Mouse (Mus musculus): Measurements from ENCODE around the gene Vmn2r75. TPM values are rescaled to one million over a fixed set of nuclear protein-coding genes. Genes with fewer than 3 reads are reported as not detected.
A peak's percentile ranks its signal among the peaks of the same experiment; 100 is the strongest.
"Not testable (repeated sequence)": the region's sequence is repeated elsewhere in the genome, so short reads cannot be mapped to it uniquely, and the experiment has no call there.

Gene Vmn2r75
- not detected for total RNA-seq (2021)
- long read RNA-seq, result 0 reads

GRCm38 (mm10) chr7:86171678-86172077 lies at the start of gene Vmn2r75:
Gene Vmn2r75, minus strand, starts transcription at chr7:86171778.
- DNase-seq (ENCODE audit: low spot score in 2 of 2), result not testable (repeated sequence)

DNA sequence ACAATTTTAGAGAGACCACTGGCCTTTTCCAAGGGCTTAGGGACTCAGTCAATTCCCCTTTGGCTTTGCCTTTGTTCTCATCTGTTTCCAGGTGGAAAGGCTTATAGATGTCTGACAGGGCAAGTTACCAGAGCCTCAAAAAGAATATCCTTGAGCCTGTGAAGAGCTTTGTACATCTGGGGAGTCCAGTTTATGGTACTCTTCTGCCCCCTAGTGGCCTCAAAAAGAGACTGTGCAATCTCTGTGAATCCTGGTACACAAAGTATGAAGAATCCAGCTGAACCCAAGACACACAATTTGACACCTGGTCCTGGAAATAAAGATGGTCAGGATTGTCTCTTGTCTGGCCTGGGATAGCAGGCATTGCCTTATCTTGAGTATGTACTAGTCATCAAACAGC lies 39.8 kb upstream of the Vmn2r75 start:
- DNase-seq (ENCODE audit: low spot score in 2 of 2), result peak in 1 of 2 experiments; percentile 13

Other genes starting within 250 kb of the Vmn2r75 start
- gene Vmn2r74, start 210.1 kb downstream of the Vmn2r75 start, total RNA-seq (2021), result not detected
- gene Vmn2r76, start 74.5 kb upstream of the Vmn2r75 start, total RNA-seq (2021), result not detected
- not detected for gene Olfr310, start 105.4 kb upstream of the Vmn2r75 start, total RNA-seq (2021)
- not detected for gene Olfr309, start 141.9 kb upstream of the Vmn2r75 start, total RNA-seq (2021)
- gene Olfr308, start 153.9 kb upstream of the Vmn2r75 start, total RNA-seq (2021), result not detected
- not detected for gene Olfr307, start 165.8 kb upstream of the Vmn2r75 start, total RNA-seq (2021)
- gene Olfr305, start 195.2 kb upstream of the Vmn2r75 start, total RNA-seq (2021), result not detected
- not detected for gene Olfr304, start 214.9 kb upstream of the Vmn2r75 start, total RNA-seq (2021)
- gene Olfr303, start 226.0 kb upstream of the Vmn2r75 start, total RNA-seq (2021), result not detected
- not detected for gene Olfr301, start 232.1 kb upstream of the Vmn2r75 start, total RNA-seq (2021)

Measured in layer of hippocampus, adult 18-20 months (tissue).